Mouse (Mus musculus): ENCODE measurements around the gene Nanos2. TPM values are rescaled to one million over a fixed set of nuclear protein-coding genes. Genes with fewer than 3 reads are reported as not detected.
A peak's percentile ranks its signal among the peaks of the same experiment; 100 is the strongest.

Gene Nanos2
- total and polyA plus RNA-seq, 3 experiments, result 0.16 TPM; not detected in 2

DNA sequence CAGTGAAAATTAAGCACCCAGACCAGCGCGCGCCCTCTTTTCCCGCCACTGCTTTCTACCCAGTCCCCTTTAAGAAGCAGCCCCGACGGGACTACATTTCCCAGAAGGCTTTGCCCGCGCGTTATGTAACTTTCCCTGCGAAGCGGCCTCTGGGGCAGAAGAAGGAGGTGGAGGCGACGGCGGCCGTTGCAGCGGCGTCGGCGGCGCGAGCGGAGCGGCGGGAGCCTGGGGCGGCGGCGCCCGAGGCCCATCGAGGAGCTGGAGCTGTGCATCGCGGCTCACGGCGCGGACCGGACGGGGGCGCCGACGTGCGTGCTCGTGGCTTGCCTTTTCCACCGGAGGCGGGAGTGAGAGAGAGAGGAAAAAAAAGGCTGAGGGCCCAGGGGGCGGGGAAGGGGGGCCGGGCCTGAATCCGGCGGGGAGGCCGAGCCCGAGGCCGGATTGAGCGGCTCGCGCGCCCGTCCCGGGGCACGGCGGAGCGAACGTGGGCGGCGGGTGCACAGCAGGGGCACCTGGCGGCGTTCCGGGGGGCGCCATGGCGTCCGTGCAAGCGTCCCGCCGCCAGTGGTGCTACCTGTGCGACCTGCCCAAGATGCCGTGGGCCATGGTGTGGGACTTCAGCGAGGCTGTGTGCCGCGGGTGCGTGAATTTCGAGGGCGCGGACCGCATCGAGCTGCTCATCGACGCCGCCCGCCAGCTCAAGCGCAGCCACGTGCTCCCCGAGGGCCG lies 16.9 kb downstream of the Nanos2 start, which contains the start of gene Irf2bp1:
Gene Irf2bp1 (plus strand): TSS at position 143 of the 729 bp plus-strand sequence.
- peaks cover 68% of the 10 kb centered on the region for H3K4me1 ChIP-seq (ENCODE audit: insufficient read depth, low read depth, low read length)
- no peaks in the 10 kb centered on the region for H3K9me3 ChIP-seq (replicated peaks)
- H3K36me3 ChIP-seq (replicated peaks), result peaks cover 56% of the 10 kb centered on the region
- peak within 1 kb of the TSS; percentile 90 for H3K4me3 ChIP-seq (ENCODE audit: low read depth, low read length)
- TF ChIP-seq TAL1 (conservative IDR thresholded peaks at IDR 0.05; ENCODE audit: low read depth, low read length), result no peak
- TF ChIP-seq GATA2 (IDR thresholded peaks at IDR 0.05; ENCODE audit: borderline replicate concordance, low read depth, low read length), result no peak
- no peak for TF ChIP-seq CTCF (IDR thresholded peaks at IDR 0.05; ENCODE audit: low read depth, low read length)
- no peak for TF ChIP-seq GATA1 (IDR thresholded peaks at IDR 0.05; ENCODE audit: borderline replicate concordance, low read length)
- no peak for TF ChIP-seq POLR2AphosphoS5 (IDR thresholded peaks at IDR 0.05; ENCODE audit: insufficient replicate concordance, low read depth, low read length)
- ATAC-seq (ENCODE audit: extremely low read depth, insufficient number of reproducible peaks, low FRiP score, poor library complexity, severe bottlenecking) (peak; percentile 55), DNase-seq (ENCODE audit: low spot score) (peak; percentile 74)
- no peaks in the 10 kb centered on the region for H3K27me3 ChIP-seq (ENCODE audit: insufficient read depth, low read length)

DNA sequence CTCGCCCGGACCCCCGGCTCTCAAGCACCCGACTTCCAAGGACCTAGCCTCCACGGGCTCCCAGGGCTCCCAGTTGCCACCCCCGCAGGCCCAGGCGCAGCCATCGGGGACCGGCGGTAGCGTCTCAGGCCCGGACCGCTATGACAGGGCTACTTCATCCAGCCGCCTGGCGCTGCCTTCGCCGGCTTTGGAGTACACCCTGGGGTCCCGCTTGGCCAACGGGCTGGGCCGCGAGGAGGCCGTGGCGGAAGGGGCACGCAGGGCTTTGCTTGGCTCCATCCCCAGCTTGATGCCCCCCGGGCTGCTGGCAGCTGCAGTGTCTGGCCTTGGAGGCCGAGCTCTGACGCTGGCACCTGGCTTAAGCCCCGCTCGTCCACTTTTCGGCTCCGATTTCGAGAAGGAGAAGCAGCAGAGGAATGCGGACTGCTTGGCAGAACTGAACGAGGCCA lies 17.5 kb downstream of the Nanos2 start:
- H3K4me1 ChIP-seq (ENCODE audit: insufficient read depth, low read depth, low read length), result peaks cover 68% of the 10 kb centered on the region

DNA sequence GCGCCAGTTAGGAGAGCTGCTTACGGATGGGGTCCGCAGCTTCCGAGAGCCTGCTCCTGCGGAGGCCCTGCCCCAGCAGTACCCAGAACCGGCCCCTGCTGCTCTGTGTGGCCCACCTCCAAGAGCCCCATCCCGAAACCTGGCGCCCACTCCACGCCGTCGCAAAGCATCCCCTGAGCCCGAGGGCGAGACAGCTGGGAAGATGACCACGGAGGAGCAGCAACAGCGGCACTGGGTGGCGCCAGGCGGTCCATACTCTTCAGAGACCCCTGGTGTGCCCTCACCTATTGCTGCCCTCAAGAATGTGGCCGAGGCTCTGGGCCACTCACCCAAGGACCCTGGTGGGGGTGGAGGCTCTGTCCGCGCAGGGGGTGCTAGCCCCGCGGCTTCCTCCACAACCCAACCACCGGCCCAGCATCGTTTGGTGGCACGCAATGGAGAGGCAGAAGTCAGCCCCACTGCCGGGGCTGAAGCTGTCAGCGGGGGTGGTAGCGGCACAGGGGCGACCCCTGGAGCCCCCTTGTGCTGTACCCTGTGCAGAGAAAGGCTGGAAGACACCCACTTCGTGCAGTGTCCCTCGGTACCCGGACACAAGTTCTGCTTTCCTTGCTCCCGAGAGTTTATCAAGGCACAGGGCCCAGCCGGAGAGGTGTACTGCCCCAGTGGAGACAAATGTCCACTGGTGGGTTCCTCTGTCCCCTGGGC lies 18.4 kb downstream of the Nanos2 start:
- peak overlapping the region; percentile 90 for H3K4me3 ChIP-seq (ENCODE audit: low read depth, low read length)
- no peaks in the 10 kb centered on the region for H3K27me3 ChIP-seq (ENCODE audit: insufficient read depth, low read length)
- no peak for DNase-seq (ENCODE audit: low spot score)
- no peaks in the 10 kb centered on the region for H3K9me3 ChIP-seq (replicated peaks)
- peaks cover 69% of the 10 kb centered on the region for H3K4me1 ChIP-seq (ENCODE audit: insufficient read depth, low read depth, low read length)
- TF ChIP-seq CTCF (IDR thresholded peaks at IDR 0.05; ENCODE audit: low read depth, low read length) (no peak), POLR2AphosphoS5 (IDR thresholded peaks at IDR 0.05; ENCODE audit: insufficient replicate concordance, low read depth, low read length) (no peak), GATA2 (IDR thresholded peaks at IDR 0.05; ENCODE audit: borderline replicate concordance, low read depth, low read length) (no peak), TAL1 (conservative IDR thresholded peaks at IDR 0.05; ENCODE audit: low read depth, low read length) (no peak), GATA1 (IDR thresholded peaks at IDR 0.05; ENCODE audit: borderline replicate concordance, low read length) (no peak)
- ATAC-seq (ENCODE audit: extremely low read depth, insufficient number of reproducible peaks, low FRiP score, poor library complexity, severe bottlenecking), result no peak
- H3K36me3 ChIP-seq (replicated peaks), result peaks cover 55% of the 10 kb centered on the region

More for the DNA sequence above, 17.5 kb downstream of the Nanos2 start:
- Histone ChIP-seq H3K4me3 (ENCODE audit: low read depth, low read length) (peak overlapping the region; percentile 90), H3K27me3 (ENCODE audit: insufficient read depth, low read length) (no peaks in the 10 kb centered on the region), H3K9me3 (replicated peaks) (no peaks in the 10 kb centered on the region), H3K36me3 (replicated peaks) (peaks cover 56% of the 10 kb centered on the region)
- ATAC-seq (ENCODE audit: extremely low read depth, insufficient number of reproducible peaks, low FRiP score, poor library complexity, severe bottlenecking) (no peak), DNase-seq (ENCODE audit: low spot score) (no peak)
- no peak for TF ChIP-seq GATA2 (IDR thresholded peaks at IDR 0.05; ENCODE audit: borderline replicate concordance, low read depth, low read length)
- TF ChIP-seq POLR2AphosphoS5 (IDR thresholded peaks at IDR 0.05; ENCODE audit: insufficient replicate concordance, low read depth, low read length), result no peak
- no peak for TF ChIP-seq TAL1 (conservative IDR thresholded peaks at IDR 0.05; ENCODE audit: low read depth, low read length)
- TF ChIP-seq GATA1 (IDR thresholded peaks at IDR 0.05; ENCODE audit: borderline replicate concordance, low read length), result no peak
- no peak for TF ChIP-seq CTCF (IDR thresholded peaks at IDR 0.05; ENCODE audit: low read depth, low read length)

DNA sequence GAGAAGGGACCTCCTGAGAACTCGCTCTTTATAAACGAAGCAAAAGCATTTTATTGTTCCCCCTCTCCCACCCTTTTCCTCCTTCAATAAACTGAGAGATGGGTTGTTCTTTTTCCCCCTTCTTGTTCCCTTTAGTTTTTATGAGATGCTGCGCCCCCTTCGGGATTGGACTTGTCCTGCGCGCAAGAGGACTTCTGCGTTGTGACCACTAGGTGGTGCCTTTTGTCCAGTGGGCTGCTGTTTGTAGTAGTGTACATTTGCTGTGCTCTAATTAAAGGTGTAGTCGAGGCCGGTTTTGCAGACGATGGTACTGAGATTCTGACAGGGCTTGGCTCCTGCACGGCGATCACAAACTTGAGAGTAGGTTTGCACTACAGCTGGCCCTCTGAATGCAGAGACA lies 19.3 kb downstream of the Nanos2 start:
- H3K36me3 ChIP-seq (replicated peaks), result peaks cover 45% of the 10 kb centered on the region
- H3K27me3 ChIP-seq (ENCODE audit: insufficient read depth, low read length), result no peaks in the 10 kb centered on the region
- ATAC-seq (ENCODE audit: extremely low read depth, insufficient number of reproducible peaks, low FRiP score, poor library complexity, severe bottlenecking) (peak; percentile 43; the same call in 1 of the 2 replicates), DNase-seq (ENCODE audit: low spot score) (no peak)
- H3K4me3 ChIP-seq (ENCODE audit: low read depth, low read length), result peak overlapping the region; percentile 90; the same call in 1 of the 2 replicates
- TF ChIP-seq GATA1 (IDR thresholded peaks at IDR 0.05; ENCODE audit: borderline replicate concordance, low read length) (no peak), CTCF (IDR thresholded peaks at IDR 0.05; ENCODE audit: low read depth, low read length) (peak; percentile 96)
- H3K4me1 ChIP-seq (ENCODE audit: insufficient read depth, low read depth, low read length), result peaks cover 67% of the 10 kb centered on the region
- H3K9me3 ChIP-seq (replicated peaks), result no peaks in the 10 kb centered on the region

DNA sequence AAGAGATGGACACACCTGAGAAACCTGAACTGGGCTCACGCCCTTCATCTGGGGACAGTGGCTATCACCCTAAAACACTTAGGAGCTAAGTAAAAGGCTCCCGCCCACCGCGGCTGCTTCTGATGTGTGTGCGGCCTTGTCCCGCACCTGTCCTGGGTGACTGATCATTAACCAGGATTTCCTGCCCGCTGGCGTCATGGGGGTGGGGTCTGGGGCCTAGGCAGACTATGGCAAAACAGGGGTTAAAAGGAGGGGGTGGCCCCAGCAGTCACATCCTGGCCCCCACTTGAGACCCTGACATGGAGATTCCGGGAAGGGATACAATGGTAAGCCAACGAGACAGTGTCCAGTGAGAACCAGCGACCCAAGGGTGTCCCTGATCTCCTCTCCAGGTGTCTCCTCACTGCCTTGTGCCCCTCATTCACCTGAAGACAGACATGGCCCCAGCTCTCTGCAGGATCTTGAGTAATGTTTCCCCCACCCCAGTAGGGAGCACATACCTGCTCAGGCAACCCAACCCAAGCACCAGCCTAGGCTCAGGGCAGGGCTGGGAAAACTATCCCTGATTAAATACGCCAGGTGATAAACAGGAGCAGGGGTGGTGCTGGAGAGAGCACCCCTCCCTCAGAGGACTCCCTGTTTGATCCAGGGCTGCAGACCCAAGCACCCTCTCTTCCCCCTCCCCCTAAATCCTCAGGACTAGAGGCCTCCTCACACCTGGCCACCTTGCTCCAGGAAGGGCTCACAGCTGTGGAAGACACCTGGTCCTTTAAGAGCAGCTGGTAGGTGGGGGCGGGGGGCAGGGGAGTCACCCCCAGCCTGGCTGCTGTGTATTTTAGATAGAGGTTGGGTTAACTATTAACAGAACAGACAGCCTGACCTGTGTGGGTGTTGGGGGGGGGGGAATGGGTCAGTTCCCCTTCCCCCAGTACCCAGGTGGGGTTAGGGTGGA lies 20.1 kb downstream of the Nanos2 start:
- H3K36me3 ChIP-seq (replicated peaks), result peaks cover 45% of the 10 kb centered on the region
- H3K4me3 ChIP-seq (ENCODE audit: low read depth, low read length), result no peak overlapping the region; the same call in 1 of the 2 replicates
- DNase-seq (ENCODE audit: low spot score) (no peak), ATAC-seq (ENCODE audit: extremely low read depth, insufficient number of reproducible peaks, low FRiP score, poor library complexity, severe bottlenecking) (no peak)
- peaks cover 67% of the 10 kb centered on the region for H3K4me1 ChIP-seq (ENCODE audit: insufficient read depth, low read depth, low read length)
- no peaks in the 10 kb centered on the region for H3K27me3 ChIP-seq (ENCODE audit: insufficient read depth, low read length)
- H3K9me3 ChIP-seq (replicated peaks), result no peaks in the 10 kb centered on the region
- no peak for TF ChIP-seq POLR2AphosphoS5 (IDR thresholded peaks at IDR 0.05; ENCODE audit: insufficient replicate concordance, low read depth, low read length)
- no peak for TF ChIP-seq CTCF (IDR thresholded peaks at IDR 0.05; ENCODE audit: low read depth, low read length)
- no peak for TF ChIP-seq TAL1 (conservative IDR thresholded peaks at IDR 0.05; ENCODE audit: low read depth, low read length)
